Mouse (Mus musculus) heart, embryonic 16.5 days (tissue): ENCODE results near the gene Rptor. TPM values are rescaled to one million over a fixed set of nuclear protein-coding genes. Genes with fewer than 3 reads are reported as not detected.
A peak's percentile ranks its signal among the peaks of the same experiment; 100 is the strongest.
"Not testable (repeated sequence)": the region's sequence is repeated elsewhere in the genome, so short reads cannot be mapped to it uniquely, and the experiment has no call there.

Experiments used
- ATAC-seq: fragments of 200-750 bp; cut with Nextera tagmentation; replicated peaks from 2 replicates; pipeline ENCODE4 v1.8.0; 2017; ENCODE audit warnings: moderate number of reproducible peaks; ENCODE audit not compliant: insufficient read depth, low FRiP score; ENCODE audit errors: extremely low read depth
- H3K27ac ChIP-seq: fragments of 300-500 bp; sonication (generic); 2 replicates; pipeline ENCODE4 v1.5.1; 2014; ENCODE audit warnings: mild to moderate bottlenecking, low read length, control low read depth, moderate library complexity
- H3K27me3 ChIP-seq: fragments of 300-500 bp; sonication (generic); 2 replicates; pipeline ENCODE4 v1.6.1; 2014; ENCODE audit warnings: low read length, mixed read lengths; ENCODE audit not compliant: control insufficient read depth, insufficient read depth
- H3K36me3 ChIP-seq: fragments of 300-500 bp; sonication (generic); 2 replicates; pipeline ENCODE4 v1.6.1; 2014; ENCODE audit not compliant: control insufficient read depth, insufficient read depth
- H3K4me1 ChIP-seq: fragments of 300-500 bp; sonication (generic); 2 replicates; pipeline ENCODE4 v1.6.1; 2014; ENCODE audit warnings: low read length, mixed read lengths; ENCODE audit not compliant: control insufficient read depth, insufficient read depth
- H3K4me2 ChIP-seq: fragments of 300-500 bp; sonication (generic); 2 replicates; pipeline ENCODE4 v1.6.1; 2014; ENCODE audit warnings: low read depth, mild to moderate bottlenecking, control low read depth, low read length
- H3K4me3 ChIP-seq: fragments of 300-500 bp; sonication (generic); 2 replicates; pipeline ENCODE4 v1.5.1; 2014; ENCODE audit warnings: mild to moderate bottlenecking, control low read depth, low read length
- H3K9ac ChIP-seq: fragments of 300-500 bp; sonication (generic); 2 replicates; pipeline ENCODE4 v1.6.1; 2014; ENCODE audit warnings: low read length, control low read depth
- H3K9me3 ChIP-seq: fragments of 300-500 bp; sonication (generic); replicated peaks from 2 replicates; pipeline ENCODE4 v1.6.1; 2016; ENCODE audit warnings: low read length; ENCODE audit not compliant: control insufficient read depth
- WGBS: fragments of 180-500 bp; shearing (Covaris S2); extraction: QIAGEN DNeasy Blood & Tissue Kit; methylation state at CpG from one replicate; pipeline ENCODE4 v1.1.7; 2014; 5-methylcytosine and 5-hydroxymethylcytosine counted together
- polyA plus RNA-seq: library from polyadenylated mRNA; unstranded; fragments of >200 nt; fragmentation: Nextera tagmentation; extraction: Ambion mirVana; gene quantifications from 2 replicates; pipeline ENCODE4 v1.2.1, GENCODE M21; 2015

Rptor gene
- polyA plus RNA-seq, 1 experiment from 2014 or later, result 7.0 TPM

- WGBS, result 83% methylated on average over 9 of the region's 9 CpGs
- ATAC-seq, result no peak
These were observed 50.6 kb downstream of the Rptor start for GRCm38 (mm10) chr11:119653336-119653735.

GRCm38 (mm10) chr11:119657534-119657933 lies 54.8 kb downstream of the Rptor start:
- no peak overlapping the region for H3K4me2 ChIP-seq
- no peak overlapping the region for H3K4me3 ChIP-seq
- no peak for ATAC-seq
- no peak overlapping the region for H3K9ac ChIP-seq
- H3K27me3 ChIP-seq, result no peaks in the 10 kb centered on the region
- WGBS, result 78% methylated on average over 6 of the region's 6 CpGs
- H3K36me3 ChIP-seq, result no peaks in the 10 kb centered on the region
- no peak overlapping the region for H3K27ac ChIP-seq
- no peaks in the 10 kb centered on the region for H3K9me3 ChIP-seq
- 0 out of 2 replicates have a peak, but pooled peaks cover 2% of the 10 kb centered on the region for H3K4me1 ChIP-seq

More at GRCm38 (mm10) chr11:119653336-119653735, 50.6 kb downstream of the Rptor start:
- no peak overlapping the region for H3K9ac ChIP-seq
- H3K4me3 ChIP-seq, result no peak overlapping the region
- no peaks in the 10 kb centered on the region for H3K9me3 ChIP-seq
- H3K36me3 ChIP-seq, result no peaks in the 10 kb centered on the region
- H3K27ac ChIP-seq, result no peak overlapping the region
- H3K27me3 ChIP-seq, result no peaks in the 10 kb centered on the region
- H3K4me2 ChIP-seq, result no peak overlapping the region
- 0 out of 2 replicates have a peak, but pooled peaks cover 2% of the 10 kb centered on the region for H3K4me1 ChIP-seq

- no peak overlapping the region for H3K9ac ChIP-seq
- no peaks in the 10 kb centered on the region for H3K27me3 ChIP-seq
- no peaks in the 10 kb centered on the region for H3K9me3 ChIP-seq
- H3K27ac ChIP-seq, result no peak overlapping the region
- no peak overlapping the region for H3K4me2 ChIP-seq
- no peaks in the 10 kb centered on the region for H3K36me3 ChIP-seq
- H3K4me1 ChIP-seq, result peaks cover 16% of the 10 kb centered on the region
- no peak for ATAC-seq
- no peak overlapping the region for H3K4me3 ChIP-seq
- 85% methylated on average over 3 of the region's 3 CpGs for WGBS
These were observed 56.6 kb downstream of the Rptor start for GRCm38 (mm10) chr11:119659296-119659695.

GRCm38 (mm10) chr11:119661479-119661878 lies 58.8 kb downstream of the Rptor start:
- H3K27ac ChIP-seq, H3K9me3 ChIP-seq, ATAC-seq, H3K4me2 ChIP-seq, H3K36me3 ChIP-seq, H3K4me3 ChIP-seq, H3K9ac ChIP-seq, H3K27me3 ChIP-seq: not testable (repeated sequence)
- WGBS, result 52% methylated on average over 3 of the region's 4 CpGs
- peaks cover 23% of the 10 kb centered on the region for H3K4me1 ChIP-seq

- peaks cover 24% of the 10 kb centered on the region for H3K4me1 ChIP-seq
- ATAC-seq, result 0 out of 2 replicates have a peak, but pooled peaks have one; percentile 46
- no peak overlapping the region for H3K4me3 ChIP-seq
- no peaks in the 10 kb centered on the region for H3K36me3 ChIP-seq
- no peaks in the 10 kb centered on the region for H3K27me3 ChIP-seq
- 0 out of 2 replicates have a peak overlapping the region, but pooled peaks have one; percentile 5 for H3K9ac ChIP-seq
- H3K9me3 ChIP-seq, result no peaks in the 10 kb centered on the region
- no peak overlapping the region for H3K4me2 ChIP-seq
- 74% methylated on average over 2 of the region's 2 CpGs for WGBS
- peak overlapping the region; percentile 38; the same call in 1 of the 2 replicates for H3K27ac ChIP-seq
These were observed 61.2 kb downstream of the Rptor start for GRCm38 (mm10) chr11:119663876-119664275.

DNA sequence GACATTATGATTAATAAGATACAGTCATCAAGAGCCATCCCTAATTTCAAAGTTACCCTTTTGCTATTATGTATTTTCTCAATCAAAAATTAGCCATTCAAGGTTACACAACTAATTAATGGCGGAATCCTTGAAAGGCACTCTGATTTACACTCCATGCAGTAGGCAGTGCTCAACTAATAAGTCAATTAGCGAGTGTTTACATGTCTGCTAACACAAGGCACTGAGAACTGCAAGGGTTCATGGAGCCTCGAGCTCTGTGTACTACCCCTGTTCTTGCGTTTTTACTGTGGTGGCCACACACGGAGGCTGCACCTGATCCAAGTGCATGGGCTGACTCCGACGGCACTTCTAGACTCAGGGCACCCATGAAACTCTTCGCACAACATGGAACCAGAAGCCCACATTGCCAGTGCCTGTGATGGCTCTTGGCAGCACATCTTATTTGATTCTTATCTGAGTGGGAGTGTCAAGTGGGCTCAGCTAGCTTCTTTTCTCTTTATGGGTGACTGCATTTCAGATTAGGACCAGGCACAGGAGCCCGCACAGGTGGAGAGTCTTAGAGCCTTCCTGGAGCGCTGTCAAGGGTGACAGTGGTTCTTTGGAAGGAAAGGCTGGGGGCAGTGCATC lies 62.1 kb downstream of the Rptor start:
- no peaks in the 10 kb centered on the region for H3K9me3 ChIP-seq
- H3K27me3 ChIP-seq, result no peaks in the 10 kb centered on the region
- no peak overlapping the region for H3K27ac ChIP-seq
- H3K4me3 ChIP-seq, result no peak overlapping the region
- H3K4me1 ChIP-seq, result peaks cover 24% of the 10 kb centered on the region
- no peak overlapping the region for H3K9ac ChIP-seq
- no peak for ATAC-seq
- 83% methylated on average over 10 of the region's 10 CpGs for WGBS
- no peaks in the 10 kb centered on the region for H3K36me3 ChIP-seq
- H3K4me2 ChIP-seq, result no peak overlapping the region

GRCm38 (mm10) chr11:119665308-119665702 lies 62.6 kb downstream of the Rptor start:
- no peak overlapping the region for H3K4me3 ChIP-seq
- H3K36me3 ChIP-seq, result no peaks in the 10 kb centered on the region
- no peak overlapping the region for H3K4me2 ChIP-seq
- 87% methylated on average over 5 of the region's 5 CpGs for WGBS
- H3K27me3 ChIP-seq, result no peaks in the 10 kb centered on the region
- H3K27ac ChIP-seq, result no peak overlapping the region
- H3K9me3 ChIP-seq, result no peaks in the 10 kb centered on the region
- H3K9ac ChIP-seq, result no peak overlapping the region
- ATAC-seq, result no peak
- H3K4me1 ChIP-seq, result peaks cover 24% of the 10 kb centered on the region

DNA sequence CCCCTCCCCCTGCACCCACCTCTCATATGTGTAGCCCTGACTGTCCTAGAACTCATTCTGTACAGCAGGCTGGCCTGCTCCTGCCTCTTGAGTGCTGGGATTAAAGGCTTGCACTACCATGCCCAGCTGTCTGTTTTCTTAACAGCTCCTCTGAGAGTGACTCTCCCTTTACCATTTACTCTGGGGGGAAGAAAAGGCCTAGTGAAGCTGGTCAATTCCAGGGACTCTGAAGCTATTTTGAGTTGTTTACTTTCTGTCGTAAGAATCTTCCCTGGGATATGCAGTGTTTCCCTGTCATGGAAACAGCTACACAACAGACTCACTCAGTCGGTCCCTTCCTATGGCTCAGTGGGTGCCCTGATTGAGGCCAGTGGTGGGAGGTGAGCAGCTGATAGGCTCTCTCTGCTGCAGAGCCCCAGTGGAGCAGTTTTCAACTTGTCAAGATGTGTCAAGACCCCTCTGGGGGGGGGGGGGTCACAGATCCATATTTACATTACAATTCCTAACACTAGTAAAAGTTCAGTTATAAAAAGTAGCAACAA lies 63.9 kb downstream of the Rptor start:
- 14% methylated on average over 2 of the region's 2 CpGs for WGBS
- Histone ChIP-seq H3K9ac (no peak overlapping the region), H3K4me1 (peaks cover 24% of the 10 kb centered on the region), H3K4me3 (no peak overlapping the region), H3K27ac (peak overlapping the region; percentile 9; the same call in 1 of the 2 replicates), H3K9me3 (no peaks in the 10 kb centered on the region), H3K27me3 (no peaks in the 10 kb centered on the region), H3K4me2 (no peak overlapping the region), H3K36me3 (no peaks in the 10 kb centered on the region)
- ATAC-seq, result no peak; the same call in 1 of the 2 replicates
